Mouse (Mus musculus) bone marrow macrophage, adult 2 months (primary cell): ENCODE measurements around the gene Mdm2.

ENCODE experiments used
- CTCF ChIP-seq: IDR thresholded peaks from 2 replicates; pipeline ENCODE4 v1.5.1; 2012; ENCODE audit warnings: low read depth, mild to moderate bottlenecking, low read length, moderate library complexity
- POLR2A ChIP-seq: IDR thresholded peaks from 2 replicates; pipeline ENCODE4 v1.6.1; 2012; ENCODE audit warnings: mild to moderate bottlenecking, low read depth, low read length, borderline replicate concordance

GRCm38 (mm10) chr10:117645487-117645964 lies 65.0 kb downstream of the Mdm2 start:
- TF ChIP-seq CTCF (no peak), POLR2A (no peak)
